Mouse (Mus musculus) 3134 (cell line): ENCODE results near the gene Slc9a7.

Experiments used
- DNase-seq: peaks from one replicate; pipeline ENCODE4 v3.0.0-alpha.2; 2011; ENCODE audit warnings: low spot score; ENCODE audit not compliant: insufficient read length; ENCODE audit errors: extremely low read depth

Gene Slc9a7

GRCm38 (mm10) chrX:20291282-20292039, at the start of gene Slc9a7:
Slc9a7 (minus strand) TSS chrX:20291807.
- DNase-seq = no peak

GRCm38 (mm10) chrX:20335722-20336121, 44.1 kb upstream of the Slc9a7 start:
- no peak for DNase-seq

GRCm38 (mm10) chrX:20332756-20333155, 41.1 kb upstream of the Slc9a7 start:
- DNase-seq = no peak

GRCm38 (mm10) chrX:20307215-20307614, 15.6 kb upstream of the Slc9a7 start:
- no peak for DNase-seq

- no peak for DNase-seq
These were observed 14.3 kb upstream of the Slc9a7 start for GRCm38 (mm10) chrX:20305941-20306340.

GRCm38 (mm10) chrX:20303280-20303679, 11.7 kb upstream of the Slc9a7 start:
- DNase-seq = no peak

- DNase-seq = no peak
These were observed 422 bp upstream of the Slc9a7 start for GRCm38 (mm10) chrX:20292040-20292417.

- DNase-seq = no peak
These were observed 892 bp downstream of the Slc9a7 start for GRCm38 (mm10) chrX:20290715-20291114.

- DNase-seq = no peak
These were observed 2.9 kb downstream of the Slc9a7 start for GRCm38 (mm10) chrX:20288674-20289073.

GRCm38 (mm10) chrX:20286254-20286653, 5.4 kb downstream of the Slc9a7 start:
- no peak for DNase-seq

GRCm38 (mm10) chrX:20279424-20279823, 12.2 kb downstream of the Slc9a7 start:
- no peak for DNase-seq

- DNase-seq = no peak
These were observed 17.8 kb downstream of the Slc9a7 start for GRCm38 (mm10) chrX:20273854-20274253.

GRCm38 (mm10) chrX:20271980-20272379, 19.6 kb downstream of the Slc9a7 start:
- no peak for DNase-seq

GRCm38 (mm10) chrX:20269980-20270379, 21.6 kb downstream of the Slc9a7 start:
- DNase-seq = no peak

GRCm38 (mm10) chrX:20264370-20264769, 27.2 kb downstream of the Slc9a7 start:
- no peak for DNase-seq

- DNase-seq = no peak
These were observed 63.5 kb downstream of the Slc9a7 start for GRCm38 (mm10) chrX:20228102-20228501.

- no peak for DNase-seq
These were observed 70.1 kb downstream of the Slc9a7 start for GRCm38 (mm10) chrX:20221486-20221885.

GRCm38 (mm10) chrX:20185616-20186015, 106.0 kb downstream of the Slc9a7 start:
- no peak for DNase-seq

GRCm38 (mm10) chrX:20176792-20177191, 114.8 kb downstream of the Slc9a7 start:
- no peak for DNase-seq

GRCm38 (mm10) chrX:20168430-20168829, 123.2 kb downstream of the Slc9a7 start:
- no peak for DNase-seq

- no peak for DNase-seq
These were observed 126.6 kb downstream of the Slc9a7 start for GRCm38 (mm10) chrX:20164984-20165383.

GRCm38 (mm10) chrX:20162322-20162711, 129.3 kb downstream of the Slc9a7 start:
- DNase-seq = peak; percentile 5
